Mouse (Mus musculus) kidney, adult 2 months (tissue): Measurements from ENCODE around the gene Fgf12. TPM values are rescaled to one million over a fixed set of nuclear protein-coding genes. Genes with fewer than 3 reads are reported as not detected.

Experiments
- DNase-seq: peaks from one replicate; pipeline ENCODE4 v3.0.0; 2021
- H3K27ac ChIP-seq: fragments of 200-500 bp; 2 replicates; pipeline ENCODE4 v1.5.1; 2012; ENCODE audit warnings: low read depth, low read length, control low read depth, inconsistent platforms; ENCODE audit not compliant: insufficient read depth
- H3K27me3 ChIP-seq: fragments of 200-500 bp; replicated peaks from 2 replicates; pipeline ENCODE4 v1.6.1; 2012; ENCODE audit warnings: mild to moderate bottlenecking, moderate library complexity, low read length, inconsistent platforms; ENCODE audit not compliant: control insufficient read depth, insufficient read depth
- H3K36me3 ChIP-seq: fragments of 200-500 bp; 2 replicates; pipeline ENCODE4 v1.6.1; 2012; ENCODE audit warnings: mild to moderate bottlenecking, moderate library complexity, low read length, inconsistent platforms; ENCODE audit not compliant: control insufficient read depth, insufficient read depth
- H3K4me1 ChIP-seq: fragments of 200-500 bp; 2 replicates; pipeline ENCODE4 v1.6.1; 2011; ENCODE audit warnings: low read length; ENCODE audit not compliant: control insufficient read depth, insufficient read depth
- H3K4me3 ChIP-seq: fragments of 200-500 bp; 2 replicates; pipeline ENCODE4 v1.5.1; 2011; ENCODE audit warnings: mild to moderate bottlenecking, low read depth, low read length, control low read depth; ENCODE audit not compliant: insufficient read depth
- CTCF ChIP-seq: fragments of 200-500 bp; conservative IDR thresholded peaks from 2 replicates; pipeline ENCODE4 v1.5.1; 2011; ENCODE audit warnings: low read depth, mild to moderate bottlenecking, control low read depth, low read length, moderate library complexity, mixed read lengths; ENCODE audit not compliant: insufficient read depth, insufficient read length
- POLR2A ChIP-seq: fragments of 200-500 bp; IDR thresholded peaks from one replicate; pipeline ENCODE4 v1.6.1; 2011; ENCODE audit warnings: low read depth, low read length, control low read depth
- WGBS: fragments of 180-500 bp; shearing (Covaris S2); methylation state at CpG from one replicate; pipeline ENCODE4 v1.1.7; 2018; 5-methylcytosine and 5-hydroxymethylcytosine counted together
- polyA plus RNA-seq: library from polyadenylated mRNA; depleted of rRNA; stranded (reverse); fragments of >200 nt; gene quantifications from 2 replicates; pipeline ENCODE4 v1.2.3, GENCODE M21; 2012

The Fgf12 gene
- polyA plus RNA-seq, 1 experiment = 0.74 TPM

GRCm38 (mm10) chr16:28336700-28337099, 416.2 kb downstream of the Fgf12 start:
- no peak overlapping the region for H3K4me3 ChIP-seq
- no peaks in the 10 kb centered on the region for H3K36me3 ChIP-seq
- WGBS = 83% methylated on average over 1 of the region's 1 CpGs
- TF ChIP-seq POLR2A = no peak
- TF ChIP-seq CTCF = no peak
- no peaks in the 10 kb centered on the region for H3K27me3 ChIP-seq
- H3K27ac ChIP-seq = no peak overlapping the region
- H3K4me1 ChIP-seq = no peaks in the 10 kb centered on the region
- no peak for DNase-seq

GRCm38 (mm10) chr16:28335025-28335424, 417.8 kb downstream of the Fgf12 start:
- no peak overlapping the region for H3K4me3 ChIP-seq
- DNase-seq = no peak
- 93% methylated on average over 3 of the region's 3 CpGs for WGBS
- no peak for TF ChIP-seq CTCF
- no peak for TF ChIP-seq POLR2A
- no peak overlapping the region for H3K27ac ChIP-seq
- no peaks in the 10 kb centered on the region for H3K27me3 ChIP-seq
- H3K36me3 ChIP-seq = no peaks in the 10 kb centered on the region
- no peaks in the 10 kb centered on the region for H3K4me1 ChIP-seq

- Histone ChIP-seq H3K4me3 (no peak overlapping the region), H3K4me1 (0 out of 2 replicates have a peak, but pooled peaks cover 4% of the 10 kb centered on the region), H3K36me3 (no peaks in the 10 kb centered on the region), H3K27me3 (no peaks in the 10 kb centered on the region), H3K27ac (no peak overlapping the region)
- WGBS = 30% methylated on average over 3 of the region's 3 CpGs
- peak; percentile 44 for DNase-seq
- TF ChIP-seq CTCF (no peak), POLR2A (no peak)
Measured at GRCm38 (mm10) chr16:28323576-28323975, 429.3 kb downstream of the Fgf12 start.

- no peak for DNase-seq
- Histone ChIP-seq H3K27me3 (no peaks in the 10 kb centered on the region), H3K36me3 (no peaks in the 10 kb centered on the region), H3K4me1 (no peaks in the 10 kb centered on the region), H3K27ac (no peak overlapping the region), H3K4me3 (no peak overlapping the region)
- 85% methylated on average over 4 of the region's 4 CpGs for WGBS
- TF ChIP-seq POLR2A = no peak
- TF ChIP-seq CTCF = no peak
Measured at GRCm38 (mm10) chr16:28311618-28312017, 441.2 kb downstream of the Fgf12 start.

GRCm38 (mm10) chr16:28303889-28304288, 449.0 kb downstream of the Fgf12 start:
- no peak overlapping the region for H3K27ac ChIP-seq
- H3K4me1 ChIP-seq = no peaks in the 10 kb centered on the region
- TF ChIP-seq POLR2A = no peak
- TF ChIP-seq CTCF = no peak
- 43% methylated on average over 1 of the region's 1 CpGs for WGBS
- H3K36me3 ChIP-seq = no peaks in the 10 kb centered on the region
- H3K27me3 ChIP-seq = no peaks in the 10 kb centered on the region
- no peak for DNase-seq
- no peak overlapping the region for H3K4me3 ChIP-seq

- Histone ChIP-seq H3K27me3 (no peaks in the 10 kb centered on the region), H3K36me3 (no peaks in the 10 kb centered on the region), H3K27ac (no peak overlapping the region), H3K4me3 (no peak overlapping the region), H3K4me1 (no peaks in the 10 kb centered on the region)
- WGBS = 43% methylated on average over 4 of the region's 4 CpGs
- DNase-seq = no peak
- TF ChIP-seq CTCF = no peak
Measured at GRCm38 (mm10) chr16:28289689-28290330, 463.1 kb downstream of the Fgf12 start.

- no peaks in the 10 kb centered on the region for H3K4me1 ChIP-seq
- H3K27me3 ChIP-seq = no peaks in the 10 kb centered on the region
- DNase-seq = no peak
- TF ChIP-seq POLR2A = no peak
- TF ChIP-seq CTCF = no peak
- H3K4me3 ChIP-seq = no peak overlapping the region
- H3K27ac ChIP-seq = no peak overlapping the region
- 59% methylated on average over 5 of the region's 5 CpGs for WGBS
- no peaks in the 10 kb centered on the region for H3K36me3 ChIP-seq
Measured at GRCm38 (mm10) chr16:28257904-28258303, 495.0 kb downstream of the Fgf12 start.
